Mouse (Mus musculus) ES-E14 (cell line): Measurements from ENCODE around the gene Msl1. TPM values are rescaled to one million over a fixed set of nuclear protein-coding genes. Genes with fewer than 3 reads are reported as not detected.
A peak's percentile ranks its signal among the peaks of the same experiment; 100 is the strongest.

Source experiments
- DNase-seq: peaks from one replicate; pipeline ENCODE4 v3.0.0-alpha.2; 2013; ENCODE audit warnings: low read depth, low spot score
- H3K27ac ChIP-seq: 2 replicates; pipeline ENCODE4 v1.5.1; 2012; ENCODE audit warnings: low read depth, mild to moderate bottlenecking, low read length, moderate library complexity, mixed read lengths; ENCODE audit not compliant: poor library complexity, insufficient read depth, severe bottlenecking
- H3K36me3 ChIP-seq: 2 replicates; pipeline ENCODE4 v1.6.1; 2012; ENCODE audit warnings: mild to moderate bottlenecking, low read length, moderate library complexity, mixed read lengths; ENCODE audit not compliant: control insufficient read depth, poor library complexity, insufficient read depth, severe bottlenecking
- H3K4me1 ChIP-seq, 2 experiments: fragments of 150-350 bp in 1 of 2; sonication (generic) in 1 of 2; 2 replicates each; pipeline ENCODE4 v1.6.1; 2012; ENCODE audit warnings: low read length in 2 of 2, mild to moderate bottlenecking in 1 of 2, mixed read lengths in 1 of 2; ENCODE audit not compliant: control insufficient read depth in 2 of 2, insufficient read depth in 2 of 2, poor library complexity in 1 of 2
- H3K4me3 ChIP-seq, 2 experiments: fragments of 150-350 bp in 1 of 2; sonication (generic) in 1 of 2; 2 replicates each; pipeline ENCODE4 v1.5.1; 2012; ENCODE audit warnings: low read length in 2 of 2, low read depth in 1 of 2, mild to moderate bottlenecking in 1 of 2, mixed read lengths in 1 of 2; ENCODE audit not compliant: insufficient read depth in 1 of 2, poor library complexity in 1 of 2, severe bottlenecking in 1 of 2
- H3K9ac ChIP-seq: 2 replicates; pipeline ENCODE4 v1.6.1; 2012; ENCODE audit warnings: low read depth, mild to moderate bottlenecking, low read length, mixed read lengths; ENCODE audit not compliant: poor library complexity, insufficient read depth, severe bottlenecking
- H3K9me3 ChIP-seq: fragments of 150-350 bp; sonication (generic); 2 replicates; pipeline ENCODE4 v1.6.1; 2012; ENCODE audit warnings: low read depth, mild to moderate bottlenecking, low read length; ENCODE audit not compliant: control insufficient read depth, insufficient read depth
- CHD2 ChIP-seq: IDR thresholded peaks from 2 replicates; pipeline ENCODE4 v1.6.1; 2014; ENCODE audit warnings: mild to moderate bottlenecking, low read depth, low read length, inconsistent platforms
- HCFC1 ChIP-seq: IDR thresholded peaks from 2 replicates; pipeline ENCODE4 v1.6.1; 2012; ENCODE audit warnings: low read length, inconsistent platforms, borderline replicate concordance; ENCODE audit not compliant: insufficient read depth
- MAFK ChIP-seq: IDR thresholded peaks from 2 replicates; pipeline ENCODE4 v1.6.1; 2014; ENCODE audit warnings: mild to moderate bottlenecking, low read depth, low read length, inconsistent platforms; ENCODE audit not compliant: insufficient read depth
- ZC3H11A ChIP-seq: IDR thresholded peaks from 2 replicates; pipeline ENCODE4 v1.6.1; 2012; ENCODE audit warnings: low read depth, mild to moderate bottlenecking, inconsistent platforms, low read length, borderline replicate concordance
- ZNF384 ChIP-seq: IDR thresholded peaks from 2 replicates; pipeline ENCODE4 v1.6.1; 2012; ENCODE audit warnings: low read depth, low read length, inconsistent platforms
- in situ Hi-C, 2 experiments: fragments of 600-800 bp; cut with MboI; formaldehyde crosslinking; loops; one replicate each; pipeline ENCODE4 v1.15.1; 2025; ENCODE audit warnings: low sequenced_read_pairs in 2 of 2, inconsistent platforms in 1 of 2; ENCODE audit not compliant: unreplicated experiment in 2 of 2
- total RNA-seq: library from RNA; depleted of rRNA; stranded (reverse); fragments of 300-350 nt; gene quantifications from 2 replicates; pipeline ENCODE4 v1.2.3, GENCODE M21; 2012; rRNA removed

Gene Msl1
- 18.3 and 27.1 TPM in 2 replicates for total RNA-seq

DNA sequence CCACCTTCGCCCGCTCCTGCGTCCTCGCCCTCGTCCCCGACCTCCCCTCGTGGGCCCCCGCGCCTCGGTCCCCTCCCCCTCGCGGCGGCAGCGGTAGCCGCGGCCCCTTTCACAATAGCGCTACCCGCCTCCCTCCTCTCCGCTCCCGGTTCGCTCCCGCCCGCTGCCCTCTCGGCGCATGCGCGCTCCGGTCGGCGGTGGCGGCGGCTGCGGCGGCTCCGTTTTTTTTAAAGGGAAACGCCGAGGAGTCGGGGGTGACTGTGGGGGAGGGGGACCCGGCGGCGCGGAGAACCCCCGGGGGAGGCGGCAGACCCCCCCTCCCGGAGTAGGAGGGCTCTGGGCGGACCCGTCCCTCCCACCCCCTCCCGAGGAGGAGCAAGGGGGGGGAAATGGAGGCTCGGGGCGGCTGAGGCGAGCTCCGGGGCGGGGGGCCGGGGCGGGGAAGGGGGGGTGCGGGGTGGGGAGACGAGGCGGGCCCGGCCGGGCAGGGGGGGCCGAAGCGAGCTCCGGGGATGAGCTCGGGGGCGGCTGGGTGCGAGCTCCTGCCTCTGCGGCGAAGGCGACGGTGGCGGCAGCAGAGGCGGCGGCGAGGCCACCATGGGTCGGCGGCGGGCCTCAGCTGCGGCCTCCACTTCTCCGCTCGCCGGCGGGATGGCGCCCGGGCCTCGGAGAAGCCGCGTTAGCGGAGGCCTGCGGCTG, at the start of gene Msl1:
Gene Msl1, plus strand, starts transcription at position 502 of the 699 bp plus-strand sequence.
- Histone ChIP-seq H3K4me1 (peaks cover 2 to 9% of the 10 kb centered on the region in 2 experiments; a peak in 2 of 4 replicates), H3K36me3 (peaks cover 1% of the 10 kb centered on the region), H3K9me3 (no peaks in the 10 kb centered on the region), H3K4me3 (peak within 1 kb of the TSS; percentile 81 to 85), H3K27ac (peak within 1 kb of the TSS; percentile 93), H3K9ac (peak within 1 kb of the TSS; percentile 93)
- in situ Hi-C loops, result no loop called here
- peak; percentile 59; the same call in 1 of the 2 replicates for TF ChIP-seq ZNF384
- no peak for TF ChIP-seq CHD2
- no peak for DNase-seq

DNA sequence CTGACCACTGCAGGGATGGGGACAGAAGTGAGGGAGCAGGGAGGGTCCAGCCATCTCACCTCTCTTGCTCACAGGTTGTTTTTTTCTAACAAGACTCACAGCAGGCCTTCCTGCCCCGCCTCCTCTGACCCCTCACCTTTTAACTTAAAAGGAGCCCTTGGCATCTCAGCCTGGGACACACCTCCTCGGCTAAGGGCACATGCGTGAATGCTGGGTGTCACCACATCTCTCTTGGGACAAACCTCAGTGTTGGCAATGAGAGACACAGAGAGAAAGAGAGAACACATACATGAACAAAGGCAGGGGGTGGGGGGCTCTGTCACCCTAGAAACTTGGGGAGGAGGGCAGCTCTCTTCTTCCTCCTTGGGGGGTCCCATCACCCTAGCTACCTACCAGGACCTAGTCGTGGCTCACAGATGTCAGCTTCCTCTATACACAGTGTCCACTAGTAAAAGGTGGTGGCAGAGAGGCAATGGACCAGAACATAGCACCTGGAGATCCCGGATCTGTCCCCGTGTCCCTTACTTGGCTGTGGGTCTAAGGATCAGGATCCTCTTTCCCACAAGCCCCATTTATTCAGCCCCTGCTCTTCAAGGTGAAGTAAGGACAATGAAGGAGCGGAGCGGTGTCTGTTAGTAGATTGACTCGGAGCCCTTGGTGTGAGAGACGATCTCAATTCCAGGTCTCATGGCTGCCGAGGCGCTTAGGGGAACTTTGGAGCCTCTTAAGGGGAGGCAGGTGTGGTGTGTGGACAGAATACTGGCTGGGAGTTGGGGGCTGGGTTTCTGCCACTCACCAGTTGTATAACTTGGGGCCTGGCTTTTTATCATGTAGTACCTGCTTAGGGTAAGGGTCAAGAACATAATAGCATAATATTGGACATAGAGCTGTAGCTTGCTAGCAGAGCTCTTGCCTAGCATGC, 49.1 kb upstream of the Msl1 start:
- TF ChIP-seq ZC3H11A, result no peak
- no peak for TF ChIP-seq MAFK
- TF ChIP-seq HCFC1, result no peak
- TF ChIP-seq ZNF384, result no peak
- no peak for TF ChIP-seq CHD2
- Histone ChIP-seq H3K27ac (no peak overlapping the region), H3K36me3 (no peaks in the 10 kb centered on the region), H3K4me3 (no peak overlapping the region), H3K4me1 (peaks cover 15 to 63% of the 10 kb centered on the region in 2 experiments; a peak in 3 of 4 replicates), H3K9ac (no peak overlapping the region; the same call in 1 of the 2 replicates), H3K9me3 (no peaks in the 10 kb centered on the region)
- in situ Hi-C loops, result no loop called here
- no peak for DNase-seq

- no peak overlapping the region for H3K27ac ChIP-seq
- no peak overlapping the region for H3K9ac ChIP-seq
- no peaks in the 10 kb centered on the region for H3K36me3 ChIP-seq
- H3K4me3 ChIP-seq, result no peak overlapping the region
- no peak for DNase-seq
- peaks cover 15 to 63% of the 10 kb centered on the region in 2 experiments; a peak in 3 of 4 replicates for H3K4me1 ChIP-seq
- TF ChIP-seq CHD2 (no peak), MAFK (no peak), HCFC1 (no peak), ZC3H11A (no peak)
- in situ Hi-C loops, result no loop called here
- no peaks in the 10 kb centered on the region for H3K9me3 ChIP-seq
Measured at GRCm38 (mm10) chr11:98746855-98747693, 48.2 kb upstream of the Msl1 start.

DNA sequence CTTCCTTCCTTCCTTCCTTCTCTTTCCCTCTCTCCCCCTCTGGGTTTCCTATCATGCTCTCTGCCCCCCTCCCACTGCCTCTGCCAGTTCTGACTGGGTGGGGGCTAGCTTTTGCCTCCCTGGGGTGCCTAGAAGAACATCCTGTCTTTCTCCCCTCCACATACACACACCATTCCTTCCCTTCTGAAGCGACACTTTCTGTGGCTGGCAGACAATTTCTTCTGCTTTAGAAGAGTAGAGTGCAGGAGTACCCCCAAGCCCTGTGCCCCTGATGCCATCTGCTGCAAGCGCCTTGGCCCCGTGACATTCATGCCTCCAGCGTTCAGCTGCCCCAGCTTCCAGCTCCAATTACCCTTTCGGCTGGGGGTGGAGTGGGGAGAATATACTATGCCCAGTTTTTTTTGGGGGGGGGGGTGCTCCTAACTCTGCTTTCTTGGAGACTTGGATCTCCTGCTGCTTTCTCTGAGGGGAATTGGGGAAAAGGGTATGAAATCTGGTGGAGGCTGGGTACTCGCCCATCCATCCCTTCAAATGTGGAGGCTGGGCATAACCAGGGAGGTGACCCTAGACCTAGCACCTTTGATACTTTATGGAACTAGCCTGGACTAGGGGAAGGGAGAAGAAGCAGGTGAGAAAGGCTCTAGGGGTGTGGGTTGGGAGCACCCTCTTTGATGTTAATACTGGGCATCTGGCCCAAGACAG, 47.4 kb upstream of the Msl1 start:
- Histone ChIP-seq H3K4me3 (no peak overlapping the region), H3K9ac (no peak overlapping the region; the same call in 1 of the 2 replicates), H3K36me3 (no peaks in the 10 kb centered on the region), H3K4me1 (peaks cover 15 to 58% of the 10 kb centered on the region in 2 experiments; a peak in 3 of 4 replicates), H3K27ac (no peak overlapping the region), H3K9me3 (no peaks in the 10 kb centered on the region)
- DNase-seq, result no peak
- in situ Hi-C loops, result no loop called here
- TF ChIP-seq CHD2 (no peak), ZC3H11A (no peak), ZNF384 (no peak), HCFC1 (no peak), MAFK (no peak)
